In genomic region chr19:21764738-21765137, GRCm38 (mm10) we compare ENCODE assay signal across 21 mouse cellular contexts. TPM values are rescaled to one million over a fixed set of nuclear protein-coding genes. Genes with fewer than 3 reads are reported as not detected.
DNase-seq lines count a peak whose midpoint lies in the region; ATAC-seq lines count a peak whose summit lies in the region.
"Had no signal": no experiment of that assay in that cellular context is flagged by ENCODE, and none has a peak within 500 bp of the region (broad histone marks: within the 10 kb centered on the region; RNA-seq: fewer than 3 reads in every experiment).

No protein-coding gene starts in this region.

- no peak overlapping the region for H3K9ac ChIP-seq in midbrain, embryonic 14.5 days (replicated peaks; ENCODE audit: low read length)
- H3K9ac ChIP-seq: heart, embryonic 15.5 days; hindbrain, embryonic 14.5 days; kidney, embryonic 15.5 days had no signal

- no peak overlapping the region for H3K27ac ChIP-seq in midbrain, embryonic 14.5 days (replicated peaks; ENCODE audit: low read depth, low read length)
- H3K27ac ChIP-seq: embryonic facial prominence, embryonic 10.5 days; heart, embryonic 15.5 days; hindbrain, embryonic 14.5 days; kidney, embryonic 15.5 days had no signal

- H3K27me3 ChIP-seq in midbrain, embryonic 14.5 days (ENCODE audit: control insufficient read depth, insufficient read depth, low read length), result no peaks in the 10 kb centered on the region
- H3K27me3 ChIP-seq: CH12.LX; heart, embryonic 15.5 days; kidney, embryonic 15.5 days had no signal

- no peak for ATAC-seq in midbrain, embryonic 14.5 days (ENCODE audit: low FRiP score, low TSS enrichment)
- ATAC-seq: forebrain, embryonic 14.5 days; intestine, embryonic 16.5 days; midbrain, embryonic 16.5 days had no signal

- H3K4me1 ChIP-seq in midbrain, embryonic 14.5 days (ENCODE audit: control insufficient read depth, insufficient read depth, low read length), result no peaks in the 10 kb centered on the region
- H3K4me1 ChIP-seq: embryonic facial prominence, embryonic 10.5 days; kidney, embryonic 15.5 days had no signal

- WGBS in midbrain, embryonic 14.5 days, result 89% methylated on average over 3 of the region's 3 CpGs

- DNase-seq in frontal cortex, adult 2 months (ENCODE audit: extremely low spot score in 1 of 2, low spot score in 1 of 2), result peak; percentile 79 to 85
- no peak for DNase-seq in frontal cortex, postnatal 10 days (ENCODE audit: low spot score in 2 of 2)
- DNase-seq in layer of hippocampus, adult 18-20 months (ENCODE audit: low spot score in 2 of 2), result peak; percentile 59 to 86
- no peak for DNase-seq in layer of hippocampus, postnatal 25 days (ENCODE audit: extremely low spot score in 1 of 2, low spot score in 1 of 2)
- peak; percentile 37 to 66 for DNase-seq in layer of hippocampus, postnatal 14 days (ENCODE audit: low spot score in 2 of 2)
- DNase-seq in right cerebral cortex, postnatal 36 days (ENCODE audit: low spot score in 2 of 2), result peak; percentile 52 to 73
- no peak for DNase-seq in midbrain, embryonic 14.5 days
- no peak for DNase-seq in cerebellum, adult 18-20 months
- DNase-seq: cerebellum, adult 11 months; cerebellum, postnatal 36 days; gastrocnemius, postnatal 10 days; lung, postnatal 10 days; thymus, adult 18-20 months had no signal

- H3K36me3 ChIP-seq in midbrain, embryonic 14.5 days (ENCODE audit: control insufficient read depth, insufficient read depth, low read length), result no peaks in the 10 kb centered on the region
- H3K36me3 ChIP-seq: embryonic facial prominence, embryonic 10.5 days; heart, embryonic 15.5 days; kidney, embryonic 15.5 days had no signal

- no peak overlapping the region for H3K4me2 ChIP-seq in midbrain, embryonic 14.5 days (ENCODE audit: low read length)
- H3K4me2 ChIP-seq: heart, embryonic 15.5 days; hindbrain, embryonic 14.5 days; kidney, embryonic 15.5 days had no signal

- H3K9me3 ChIP-seq in midbrain, embryonic 14.5 days (ENCODE audit: control insufficient read depth, low read length), result no peaks in the 10 kb centered on the region
- H3K9me3 ChIP-seq: embryonic facial prominence, embryonic 10.5 days; heart, embryonic 15.5 days; kidney, embryonic 15.5 days had no signal

- no peak overlapping the region for H3K4me3 ChIP-seq in midbrain, embryonic 14.5 days (replicated peaks; ENCODE audit: low read depth, low read length)
- H3K4me3 ChIP-seq: embryonic facial prominence, embryonic 10.5 days; heart, embryonic 15.5 days; kidney, embryonic 15.5 days had no signal

RNA-seq across cellular contexts. Expression of gene Cemip2, which starts 13.4 kb away (rescaled TPM):
- polyA plus RNA-seq in frontal cortex, adult 2 months (2012; rRNA removed), result 7.5 and 8.1 TPM in 2 replicates
- 10 to 100 TPM; 10.3 to 11.0 TPM for total RNA-seq in layer of hippocampus, adult 18-20 months (2021)
- total RNA-seq in layer of hippocampus, postnatal 25 days (2021), result 10 to 100 TPM; 12.6 to 15.3 TPM
- total RNA-seq in layer of hippocampus, postnatal 14 days (2021), result 10 to 100 TPM; 23.2 to 23.9 TPM
- polyA plus RNA-seq in midbrain, embryonic 14.5 days (2014; fragmentation: Nextera tagmentation; extraction: Ambion mirVana), result 32.5 and 53.9 TPM in 2 replicates

Comparison
In these comparisons a context has a peak if more than half of its experiments do, and no peak if none do; other contexts are left out.
1. DNase-seq: peak in frontal cortex, adult 2 months (2 of 2), layer of hippocampus, adult 18-20 months (2 of 2), layer of hippocampus, postnatal 14 days (2 of 2) and right cerebral cortex, postnatal 36 days (2 of 2); none in frontal cortex, postnatal 10 days (0 of 2), layer of hippocampus, postnatal 25 days (0 of 2), midbrain, embryonic 14.5 days (single experiment) and cerebellum, adult 18-20 months (0 of 2).